Mouse (Mus musculus) liver, embryonic 14.5 days (tissue): ENCODE measurements around the gene Gm1113.
A peak's percentile ranks its signal among the peaks of the same experiment; 100 is the strongest.

ENCODE experiments used
- CTCF ChIP-seq: IDR thresholded peaks from 2 replicates; pipeline ENCODE4 v1.5.1; 2016; ENCODE audit warnings: antibody characterized with exemption, low read depth, control low read depth
- EP300 ChIP-seq: IDR thresholded peaks from 2 replicates; pipeline ENCODE4 v1.6.1; 2016; ENCODE audit warnings: antibody characterized with exemption, low read depth

GRCm38 (mm10) chr9:35541488-35541887 lies 23.4 kb upstream of the Gm1113 start:
- TF ChIP-seq CTCF = peak; percentile 74
- TF ChIP-seq EP300 = no peak
